Mouse (Mus musculus): ENCODE results near the gene Hmg20b.
A peak's percentile ranks its signal among the peaks of the same experiment; 100 is the strongest.

Gene Hmg20b

DNA sequence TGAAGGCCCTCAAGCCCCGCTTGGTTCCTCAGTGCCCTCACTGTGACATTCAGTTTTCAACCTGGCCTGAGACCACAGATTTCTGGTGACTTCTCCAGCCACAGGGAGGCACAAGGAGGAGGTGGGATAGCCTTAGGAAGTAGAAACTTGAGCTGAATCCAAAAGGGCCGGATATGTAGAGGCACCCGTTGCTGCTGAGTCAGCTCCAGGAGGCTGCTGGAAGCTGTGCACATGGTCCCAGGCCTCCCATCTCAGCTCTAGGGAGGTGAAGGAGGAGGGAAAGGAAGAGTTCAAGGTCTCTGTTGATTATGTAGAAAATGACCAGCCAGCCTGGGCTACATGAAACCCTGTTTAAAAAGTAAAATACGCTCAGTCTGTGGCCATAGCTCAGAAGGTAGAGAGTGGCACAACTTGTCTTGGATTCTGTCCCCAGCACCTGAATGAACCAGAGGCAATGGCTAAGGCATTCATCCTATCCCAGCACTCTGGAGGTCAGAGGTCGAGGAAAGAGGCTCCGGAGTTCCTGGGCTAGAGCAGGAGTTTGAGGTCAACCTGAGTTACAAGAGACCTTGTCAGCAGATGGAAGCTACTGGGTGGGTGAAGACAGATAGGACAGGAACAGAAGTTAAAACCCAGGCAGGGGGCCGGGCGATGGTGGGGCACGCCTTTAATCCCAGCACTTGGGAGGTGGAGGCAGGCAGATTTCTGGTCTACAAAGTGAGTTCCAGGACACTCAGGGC is 4.6 kb upstream of the Hmg20b start:
- peak; percentile 80 for DNase-seq (ENCODE audit: low read depth, low spot score)

DNA sequence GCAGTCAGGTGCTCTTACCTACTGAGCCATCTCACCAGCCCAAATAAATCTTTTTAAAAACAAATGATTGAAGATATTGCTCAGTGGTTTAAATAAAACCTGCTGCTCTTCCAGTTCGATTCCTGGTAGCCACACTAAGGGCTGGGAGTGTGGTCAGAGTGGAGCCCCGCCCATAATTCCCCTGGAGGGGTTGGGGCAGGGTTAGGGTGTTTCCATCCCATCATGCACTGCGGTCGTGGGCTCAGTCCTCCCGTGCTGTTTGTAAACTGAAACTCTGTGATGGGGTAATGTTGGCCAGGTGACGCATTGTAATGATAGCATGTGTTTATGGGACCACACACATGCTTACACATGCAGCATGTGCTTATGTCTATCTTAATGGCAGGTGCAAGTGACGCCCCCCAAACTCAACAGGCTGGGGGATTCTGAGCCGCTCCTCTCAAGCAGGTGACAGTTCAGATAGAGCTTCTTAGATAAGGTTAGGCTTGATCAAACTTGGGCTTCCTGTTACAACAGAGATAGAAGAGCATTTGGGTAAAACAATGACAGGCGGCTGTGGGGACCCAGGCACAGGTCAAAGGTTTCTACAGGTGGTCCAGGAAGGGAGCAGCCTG is 1.5 kb upstream of the Hmg20b start:
- DNase-seq (ENCODE audit: low read depth, low spot score): peak; percentile 89

DNA sequence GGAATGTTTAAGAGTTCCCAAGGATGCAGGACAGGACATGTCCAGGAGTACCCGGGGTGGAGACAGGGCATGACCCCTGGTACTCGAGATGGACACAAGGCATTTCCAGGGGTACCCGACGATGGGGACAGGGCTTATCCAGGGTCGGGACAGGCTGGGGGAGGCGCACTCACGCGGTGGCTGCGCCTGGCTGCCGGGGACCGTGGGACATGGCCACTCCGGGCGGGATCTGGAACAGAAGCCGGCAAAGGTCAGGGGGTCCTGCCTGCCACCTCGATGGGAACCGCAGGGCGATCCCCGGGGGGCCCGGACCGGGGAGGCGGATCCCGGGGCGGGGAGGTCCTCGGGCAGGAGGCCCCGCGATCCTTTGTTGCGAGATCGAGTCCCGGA is 324 bp downstream of the Hmg20b start:
- DNase-seq (ENCODE audit: low read depth, low spot score): no peak

DNA sequence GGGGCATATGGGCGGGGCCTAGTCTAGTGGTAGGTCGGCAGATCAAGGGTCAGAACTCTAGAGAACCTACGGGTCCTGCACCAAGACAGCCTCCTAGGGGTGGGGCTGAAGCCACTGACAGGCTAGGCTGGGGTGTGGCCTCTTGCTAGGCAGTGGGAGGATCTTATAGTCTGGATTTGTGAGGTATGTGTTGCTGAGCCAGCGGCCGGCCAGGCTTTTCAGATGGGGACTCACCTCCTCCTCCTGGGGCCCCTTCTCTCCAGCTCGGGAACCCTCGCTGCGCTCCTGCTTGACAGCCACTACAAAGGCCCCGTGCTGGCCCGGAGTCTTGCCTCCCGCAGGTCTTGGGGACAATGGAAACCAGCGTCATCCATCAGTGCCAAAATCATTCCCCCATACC is 1.1 kb downstream of the Hmg20b start:
- DNase-seq (ENCODE audit: low read depth, low spot score): peak; percentile 95

DNA sequence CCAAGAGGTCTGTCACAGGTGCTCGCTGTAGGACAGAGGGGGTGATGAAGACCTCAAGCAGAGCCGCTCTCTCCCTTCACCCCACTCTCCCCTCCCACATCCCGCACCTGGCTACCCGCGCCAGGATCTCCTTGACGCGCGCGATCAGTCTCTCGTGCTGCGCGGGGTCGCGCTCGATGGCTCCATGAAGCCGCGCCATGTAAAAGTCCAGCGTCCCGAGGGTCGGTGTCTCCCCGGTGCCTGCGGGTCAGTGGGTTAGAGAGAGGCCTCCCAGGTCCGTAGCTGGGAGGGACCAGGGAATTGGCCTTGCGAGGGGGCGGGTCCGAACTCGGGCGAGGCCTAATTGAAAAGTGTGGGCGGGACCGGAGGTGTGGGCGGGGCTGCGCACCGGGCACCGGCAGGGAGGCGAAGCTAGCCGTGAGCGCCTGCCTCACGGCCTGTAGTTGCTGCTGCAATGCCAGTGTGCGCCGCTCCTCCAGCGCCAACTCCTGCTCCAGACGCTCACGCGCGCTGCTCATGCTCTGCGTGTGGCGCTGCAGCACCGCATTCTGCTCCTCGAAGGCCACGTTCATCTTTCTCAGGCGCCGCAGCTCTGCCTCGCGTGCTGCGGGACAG is 3.7 kb downstream of the Hmg20b start:
- DNase-seq (ENCODE audit: low read depth, low spot score): peak; percentile 86

DNA sequence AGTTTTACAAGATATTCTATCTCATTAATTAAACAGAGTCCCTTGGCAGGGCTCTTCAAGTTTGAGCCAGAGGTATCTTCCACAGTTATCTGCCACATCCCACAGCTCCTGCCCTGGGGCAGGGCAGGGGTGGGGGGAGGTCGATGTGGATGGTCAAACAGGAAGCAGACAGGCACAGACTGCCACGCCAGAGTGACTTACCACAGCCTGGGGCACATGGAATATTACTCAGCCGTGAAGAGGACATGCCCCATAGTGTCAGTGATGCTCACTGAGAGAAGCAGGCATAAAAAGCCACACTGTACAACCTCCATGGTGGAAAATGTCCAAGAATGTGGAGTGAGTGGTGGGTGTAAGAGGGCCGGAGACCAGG is 5.1 kb downstream of the Hmg20b start:
- DNase-seq (ENCODE audit: low read depth, low spot score): no peak

DNA sequence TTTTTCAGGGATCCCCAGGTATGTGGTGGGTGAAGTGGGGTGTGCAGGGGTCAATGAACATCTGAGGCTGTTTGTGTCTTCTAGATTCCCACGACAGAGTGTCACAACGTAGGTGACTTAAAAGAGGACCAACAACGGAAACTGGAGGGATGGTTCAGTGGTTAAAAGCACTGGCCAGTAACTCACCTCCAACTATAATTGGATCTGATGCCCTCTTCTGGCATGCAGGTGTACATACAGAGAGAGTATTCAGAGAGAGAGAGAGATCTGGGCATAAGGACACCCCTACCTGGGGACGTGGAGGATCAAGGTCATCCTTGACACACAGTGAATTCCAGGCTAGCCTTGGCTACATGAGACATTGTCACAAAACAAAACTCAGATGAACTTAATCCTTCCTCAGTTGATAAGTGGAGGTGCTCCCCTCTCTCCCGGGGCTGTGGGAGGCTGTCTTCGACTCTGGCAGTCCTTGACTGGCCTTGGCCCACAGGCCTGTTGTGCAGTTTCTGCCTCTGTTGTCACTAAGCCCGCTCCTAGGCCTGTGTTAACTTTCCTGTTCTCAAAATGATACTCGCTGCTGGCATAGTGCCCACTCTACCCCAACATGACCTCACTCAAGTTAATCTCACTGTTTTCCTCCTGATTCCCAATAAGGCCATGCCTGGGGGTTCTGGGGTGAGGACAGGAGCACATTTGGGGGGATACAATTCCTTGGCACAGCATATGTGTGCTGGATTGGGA is 5.7 kb downstream of the Hmg20b start:
- DNase-seq (ENCODE audit: low read depth, low spot score): no peak

DNA sequence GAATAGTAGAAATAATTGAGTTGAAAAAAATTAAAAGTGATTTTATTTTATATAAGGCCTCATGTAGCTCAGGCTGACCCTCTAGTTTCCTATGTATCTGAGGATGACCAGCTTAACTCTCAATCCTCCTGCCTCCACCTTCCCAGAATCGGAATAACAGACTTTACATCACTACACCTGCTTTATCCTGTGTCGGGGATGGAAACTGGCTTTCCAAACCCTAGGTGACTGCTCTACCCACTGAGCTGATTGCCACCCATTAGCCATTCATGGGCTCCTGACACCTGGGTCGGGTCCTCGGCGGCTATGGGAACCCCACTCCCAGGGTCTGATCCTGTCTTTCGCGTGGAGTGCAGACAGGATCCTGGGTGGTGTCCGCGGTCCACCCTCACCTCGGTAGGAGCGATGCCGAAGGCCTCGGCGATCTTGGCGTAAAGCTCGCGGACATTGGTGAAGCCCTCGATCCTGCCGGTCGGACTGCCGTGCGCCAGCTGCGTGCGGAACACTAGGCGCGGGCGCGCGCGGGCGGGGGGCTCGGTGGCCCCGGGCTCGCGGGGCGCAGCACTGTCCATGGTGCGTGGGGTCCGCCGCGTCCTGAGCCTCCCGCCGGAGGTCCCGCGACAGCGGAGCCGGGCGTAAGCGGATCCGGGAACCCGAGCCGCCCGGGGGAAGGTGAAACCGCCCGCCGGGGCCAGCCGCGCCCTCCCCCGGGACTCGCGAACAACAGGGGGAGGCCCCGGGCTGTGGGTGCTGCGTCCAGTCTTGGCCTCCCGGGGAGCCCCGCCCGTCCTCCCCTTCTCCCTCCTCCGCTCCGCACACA is 7.4 kb downstream of the Hmg20b start, which contains the start of gene Gipc3:
Gipc3 (minus strand) TSS at position 581 of the 820 bp plus-strand sequence.
- no peak for DNase-seq (ENCODE audit: low read depth, low spot score)

DNA sequence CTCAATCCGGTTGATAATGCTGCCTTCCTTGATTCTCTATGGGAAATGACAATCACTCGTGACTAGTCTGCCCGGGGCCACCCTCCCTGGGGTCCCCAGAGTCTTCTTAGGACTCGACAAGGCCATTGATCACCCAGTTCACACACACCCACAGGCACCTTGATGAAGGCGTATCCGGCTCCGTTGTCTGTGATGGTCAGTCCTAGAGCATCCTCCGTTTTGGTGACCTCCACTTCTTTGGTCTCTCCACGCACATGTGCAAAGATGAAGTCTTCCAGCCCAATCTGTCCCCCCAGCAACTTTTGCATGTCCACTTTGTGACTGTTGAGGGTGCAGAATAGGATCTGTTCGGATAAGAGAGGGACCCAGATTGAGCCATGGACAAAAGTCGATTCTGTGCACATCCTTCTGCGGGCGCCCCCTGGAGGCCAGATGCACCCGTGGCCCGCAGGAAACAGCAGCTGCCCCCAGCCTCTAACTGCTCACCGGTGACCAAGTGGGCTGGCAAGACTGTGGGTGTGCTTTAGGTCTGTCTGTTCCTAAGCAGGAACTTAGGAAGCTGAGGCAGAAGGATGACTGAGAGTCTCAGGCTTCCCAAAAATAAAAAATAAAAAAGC is 8.8 kb downstream of the Hmg20b start:
- DNase-seq (ENCODE audit: low read depth, low spot score): peak; percentile 69

DNA sequence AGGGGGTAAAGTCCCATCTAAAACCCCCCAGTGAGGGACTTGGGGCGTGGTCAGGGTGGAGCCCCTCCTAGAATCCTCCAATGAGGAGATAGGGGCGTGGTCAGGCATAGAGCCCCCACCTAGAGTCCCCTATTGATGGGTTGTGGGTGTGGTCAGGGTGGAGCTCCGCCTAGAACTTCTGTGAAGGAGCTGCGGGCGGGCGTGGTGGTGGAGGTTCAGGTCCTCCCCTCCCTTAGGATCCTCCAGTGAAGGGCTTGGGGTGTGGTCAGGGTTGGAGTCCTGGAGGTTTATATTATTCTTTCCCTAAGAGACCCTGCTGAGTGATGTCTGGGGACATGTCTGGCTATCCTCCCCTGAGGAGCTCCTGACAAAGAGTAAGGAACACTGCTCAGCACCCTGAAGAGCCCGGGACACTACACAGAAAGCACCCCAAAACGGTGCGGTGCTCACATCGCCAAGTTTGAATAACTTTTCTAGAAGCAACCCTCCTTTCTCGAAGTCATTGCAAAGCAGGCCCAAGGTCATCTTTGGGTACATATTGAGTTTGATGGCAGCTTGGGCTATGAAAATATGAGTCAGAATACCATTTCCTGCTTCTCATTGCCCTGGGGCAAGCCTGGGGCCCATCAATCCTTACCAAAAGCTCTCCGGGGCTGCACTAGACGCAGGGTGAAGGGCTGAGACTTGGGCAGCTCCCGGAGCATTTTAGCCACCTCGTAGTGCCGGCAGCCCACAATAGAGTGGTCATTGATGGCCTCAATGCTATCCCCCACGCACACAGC is 9.5 kb downstream of the Hmg20b start:
- peak; percentile 97 for DNase-seq (ENCODE audit: low read depth, low spot score)

DNA sequence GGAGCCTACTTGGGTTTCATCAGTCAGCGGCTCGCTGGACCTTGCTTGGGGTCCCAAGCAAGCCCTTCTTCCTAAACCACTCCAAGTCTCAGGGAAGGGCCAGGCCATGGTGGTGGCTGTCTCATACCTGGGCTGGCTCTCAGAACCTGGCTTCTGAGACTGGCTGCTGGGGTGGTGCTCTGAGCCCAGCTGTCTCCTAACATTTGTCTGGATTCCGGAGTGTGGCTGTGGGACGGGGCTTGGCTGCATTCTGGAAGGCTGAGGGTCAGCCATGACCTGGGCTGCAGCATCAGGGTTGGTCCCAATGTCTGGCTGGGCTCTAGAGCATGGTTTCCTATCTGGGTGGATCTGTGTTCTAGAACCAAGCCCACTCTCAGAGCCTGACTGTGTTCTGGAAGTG is 13.7 kb downstream of the Hmg20b start:
- DNase-seq (ENCODE audit: low read depth, low spot score): no peak

DNA sequence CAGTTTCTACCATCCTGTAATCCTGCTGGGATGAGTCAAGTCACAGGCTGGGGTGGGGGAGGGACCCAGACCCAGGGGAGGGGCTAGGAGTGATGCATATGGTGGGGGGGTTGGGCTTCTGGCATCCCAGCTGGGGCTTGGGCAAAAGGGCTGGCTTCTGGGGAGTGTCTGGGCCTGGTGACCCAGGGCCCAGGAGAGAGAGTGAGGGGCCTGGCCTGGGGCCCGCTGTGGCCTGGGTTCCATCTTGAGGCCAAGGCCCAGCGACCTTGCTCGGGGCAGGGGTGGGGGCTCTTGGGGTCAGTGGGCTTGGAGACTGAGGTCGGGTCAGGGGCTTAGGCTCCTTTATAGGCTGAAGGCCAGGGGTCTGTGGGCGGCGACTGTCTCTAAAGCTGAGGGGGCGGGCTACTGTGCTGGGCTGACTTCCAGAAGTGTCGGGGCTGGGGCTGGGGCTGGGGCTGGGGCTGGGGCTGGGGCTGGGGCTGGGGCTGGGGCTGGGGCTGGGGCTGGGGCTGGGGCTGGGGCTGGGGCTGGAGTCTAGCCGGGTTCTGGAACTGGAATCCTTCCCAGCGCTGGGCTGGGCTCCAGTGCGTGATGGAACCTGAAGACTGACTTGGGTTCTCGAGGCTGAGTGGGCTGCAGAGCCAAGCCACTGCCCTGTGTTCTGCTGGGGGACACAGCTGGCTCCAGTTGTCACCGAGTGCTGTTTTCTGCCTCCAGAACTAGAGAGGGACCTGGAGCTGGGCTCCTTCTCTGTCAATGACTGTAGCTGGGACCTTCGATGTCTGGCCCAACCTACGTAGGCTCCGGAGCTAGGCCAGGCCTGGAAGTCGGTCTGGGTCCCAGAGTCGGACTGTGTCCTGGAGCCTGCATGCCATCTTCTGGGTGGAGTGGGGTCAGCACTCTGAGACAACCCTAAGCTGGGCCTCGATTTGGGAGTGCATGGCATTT is 14.6 kb downstream of the Hmg20b start:
- no peak for DNase-seq (ENCODE audit: low read depth, low spot score)

DNA sequence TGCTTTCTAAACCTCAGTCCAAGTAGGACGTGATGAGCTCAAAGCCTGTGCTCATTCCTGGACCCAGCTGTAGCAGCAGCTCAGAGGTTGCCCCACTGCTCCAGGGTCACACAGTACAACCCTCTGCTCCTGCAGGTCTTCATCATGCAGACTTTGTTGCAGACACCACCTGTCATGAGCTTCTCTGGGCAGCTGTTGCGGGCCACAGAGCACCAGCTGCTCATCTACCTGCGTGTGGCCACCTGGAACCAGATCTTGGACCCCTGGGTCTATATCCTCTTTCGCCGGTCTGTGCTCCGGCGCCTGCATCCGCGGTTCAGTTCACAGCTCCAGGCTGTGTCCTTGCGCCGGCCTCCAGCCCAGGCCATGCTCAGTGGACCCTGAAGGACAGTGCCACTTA is 16.0 kb downstream of the Hmg20b start:
- DNase-seq (ENCODE audit: low read depth, low spot score): no peak

DNA sequence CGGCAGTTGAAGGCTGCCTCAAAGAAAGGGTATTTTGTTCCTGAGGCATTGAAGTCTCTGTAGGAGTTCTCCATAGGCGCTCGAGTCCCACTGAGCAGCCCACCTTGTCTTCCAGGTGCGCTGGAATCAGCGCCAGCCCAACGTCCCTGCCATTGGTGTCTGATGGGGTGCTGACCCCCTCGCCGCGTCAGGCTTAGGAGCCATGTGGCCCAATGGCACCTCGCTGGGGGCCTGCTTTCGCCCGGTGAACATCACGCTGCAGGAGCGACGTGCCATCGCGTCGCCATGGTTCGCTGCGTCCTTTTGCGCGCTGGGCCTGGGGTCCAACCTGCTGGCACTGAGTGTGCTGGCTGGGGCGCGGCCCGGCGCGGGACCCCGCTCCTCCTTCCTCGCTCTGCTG is 18.0 kb downstream of the Hmg20b start:
- no peak for DNase-seq (ENCODE audit: low read depth, low spot score)

DNA sequence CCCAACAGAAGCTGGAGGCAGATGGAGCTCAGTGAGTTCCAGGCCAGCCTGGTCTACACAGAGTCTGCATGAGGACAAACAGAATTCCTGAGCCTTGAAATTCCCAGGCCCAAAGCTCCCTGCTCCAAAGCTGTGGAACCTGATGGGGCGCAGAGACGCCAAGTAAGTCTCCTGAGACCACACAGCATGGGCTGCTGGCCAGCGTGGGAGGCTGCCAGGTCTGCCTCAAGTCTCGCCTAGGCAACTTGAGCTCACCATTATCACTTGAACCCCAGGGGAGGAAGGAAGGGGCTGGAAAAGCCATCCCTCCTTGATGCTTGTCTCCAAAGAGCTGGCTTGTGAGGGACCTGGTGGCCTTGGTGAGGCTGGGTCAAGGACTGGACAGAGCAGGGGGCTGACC is 20.3 kb downstream of the Hmg20b start:
- no peak for DNase-seq (ENCODE audit: low read depth, low spot score)

DNA sequence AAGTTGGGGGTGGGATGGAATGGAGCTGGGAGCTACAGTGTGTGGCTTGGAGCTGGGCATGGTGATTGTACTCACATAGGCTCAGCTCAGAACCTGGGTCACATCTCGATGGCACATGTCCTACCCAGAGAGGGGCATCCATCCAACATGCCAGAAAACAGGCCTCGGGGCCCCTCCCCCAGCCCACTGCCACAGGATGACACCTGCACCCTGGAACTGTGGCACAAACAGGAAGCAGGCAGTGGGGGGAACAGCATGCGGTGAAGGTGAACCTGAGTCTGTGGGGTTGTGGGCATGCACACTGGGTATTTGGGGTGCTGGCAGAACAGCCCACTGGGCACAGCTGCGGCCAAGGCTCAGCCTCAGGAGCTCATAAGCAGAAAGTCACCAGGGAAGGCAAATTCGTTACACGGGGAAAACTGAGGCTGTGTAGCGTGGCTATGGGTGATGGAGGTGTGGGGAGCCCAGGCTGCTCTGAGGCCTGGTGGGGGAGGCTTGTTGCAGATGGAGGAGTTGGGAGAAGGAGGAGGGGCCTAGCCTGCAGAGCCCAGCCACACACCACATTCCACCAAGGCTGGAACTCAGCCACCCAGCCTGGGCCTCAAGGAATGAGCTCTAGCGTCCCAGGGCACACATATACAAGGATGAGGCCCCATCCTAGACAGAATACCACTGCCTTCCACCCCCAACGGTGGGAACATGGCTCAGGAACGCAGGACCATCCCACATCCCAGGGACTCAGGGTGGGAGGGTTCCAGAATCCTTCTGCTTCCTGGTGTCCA is 20.9 kb downstream of the Hmg20b start:
- no peak for DNase-seq (ENCODE audit: low read depth, low spot score)

DNA sequence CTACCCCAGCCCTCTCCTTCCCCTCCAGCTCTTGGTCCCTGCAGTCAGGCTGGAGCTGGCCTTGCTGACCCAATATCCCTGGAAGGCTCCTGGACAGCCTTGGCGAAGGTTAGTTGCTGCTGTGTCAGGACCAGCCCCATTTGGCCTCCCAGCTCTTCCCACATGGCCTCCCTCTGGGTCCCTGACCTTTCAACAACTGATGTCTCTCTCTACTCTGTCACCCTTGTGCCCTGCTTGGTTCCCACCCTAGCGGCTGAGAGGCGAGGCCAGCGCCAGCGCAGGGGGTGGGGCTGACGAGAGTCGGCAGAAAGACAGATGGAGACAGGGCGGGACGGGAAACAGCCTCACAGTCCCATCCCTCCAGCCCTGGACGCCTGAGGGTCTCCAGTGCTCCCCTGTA is 21.9 kb downstream of the Hmg20b start, which contains the start of gene Tbxa2r:
Tbxa2r (plus strand) TSS at position 346 of the 400 bp plus-strand sequence.
- DNase-seq (ENCODE audit: low read depth, low spot score): no peak

DNA sequence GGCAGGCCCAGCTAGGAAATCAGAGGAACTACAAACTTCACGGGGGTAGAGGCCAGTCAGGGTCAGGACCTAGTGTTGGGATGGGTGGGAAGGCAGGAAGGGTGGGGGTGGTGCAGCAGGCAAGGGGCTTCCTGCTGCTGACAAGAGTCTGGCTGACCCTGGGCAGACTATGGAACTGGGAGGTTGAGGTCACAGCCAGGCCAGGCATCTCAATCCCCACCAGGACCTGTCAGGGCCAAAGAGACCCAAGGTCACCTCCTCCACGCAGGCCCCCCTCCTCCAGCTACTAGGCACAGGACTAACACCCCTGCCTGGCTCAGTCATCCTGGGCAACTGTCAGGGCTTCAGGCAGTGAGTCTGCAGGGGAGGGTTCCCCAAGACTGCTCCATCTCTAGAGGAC is 22.3 kb downstream of the Hmg20b start:
- DNase-seq (ENCODE audit: low read depth, low spot score): no peak
